Mouse (Mus musculus) small intestine, adult 10 weeks (tissue): ENCODE data around the gene Matn1. TPM values are rescaled to one million over a fixed set of nuclear protein-coding genes. Genes with fewer than 3 reads are reported as not detected.

Experiments
- polyA plus RNA-seq: library from polyadenylated mRNA; stranded (reverse); fragments of 350-450 nt; fragmentation: Illumina TruSeq; extraction: RNeasy Lipid Tissue Mini Kit (QIAGEN cat#74804); gene quantifications from one replicate; pipeline ENCODE4 v1.2.3, GENCODE M21; 2014; ENCODE audit warnings: low replicate concordance

Matn1 gene
- polyA plus RNA-seq: not detected

DNA sequence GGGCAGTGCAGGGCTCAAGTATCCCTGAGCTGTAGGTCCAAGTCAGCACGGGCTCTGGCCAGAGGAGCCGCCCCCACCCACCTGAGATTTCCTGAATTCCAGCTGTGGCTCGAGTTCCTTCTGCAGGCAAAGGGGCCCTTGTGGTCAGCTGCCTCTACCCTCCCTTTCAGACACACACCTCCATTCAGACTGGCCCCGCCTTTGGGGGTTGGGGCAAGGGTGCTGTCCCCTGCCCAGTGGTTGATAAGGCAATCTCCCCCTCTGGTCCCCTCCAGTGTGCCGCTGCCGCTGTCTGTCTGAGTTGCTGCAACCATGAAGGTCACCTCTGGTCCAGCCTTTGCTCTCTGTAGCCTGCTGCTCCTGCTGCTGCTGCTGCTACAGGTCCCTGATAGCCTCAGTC, at the start of gene Matn1:
Gene Matn1 (plus strand): TSS at position 274 of the 400 bp plus-strand sequence.

GRCm38 (mm10) chr4:130913077-130913476, 31.1 kb upstream of the Matn1 start, which contains the start of gene Laptm5:
TSS of gene Laptm5 (plus strand) at chr4:130913125.

Other genes starting within 250 kb of the Matn1 start
- gene Sdc3, start 151.8 kb upstream of the Matn1 start, polyA plus RNA-seq: 0.45 TPM
- gene Laptm5, start 31.3 kb upstream of the Matn1 start, polyA plus RNA-seq: 6.6 TPM